Mouse (Mus musculus): ENCODE data around the gene Entpd7. TPM values are rescaled to one million over a fixed set of nuclear protein-coding genes. Genes with fewer than 3 reads are reported as not detected.

Entpd7 gene
- polyA plus RNA-seq, 1 experiment, result 6.5 TPM

GRCm38 (mm10) chr19:43692815-43693214 lies 3.3 kb downstream of the Entpd7 start:
- TF ChIP-seq CTCF (conservative IDR thresholded peaks at IDR 0.05; ENCODE audit: insufficient read depth, insufficient read length, low read depth, low read length), result no peak
- Histone ChIP-seq H3K4me1 (ENCODE audit: control insufficient read depth, insufficient read depth, low read length) (peaks cover 13% of the 10 kb centered on the region), H3K27me3 (replicated peaks; ENCODE audit: control insufficient read depth, insufficient read depth, low read length) (no peaks in the 10 kb centered on the region), H3K4me3 (ENCODE audit: insufficient read depth, low read depth, low read length) (no peak overlapping the region), H3K36me3 (ENCODE audit: control insufficient read depth, insufficient read depth, low read length) (no peaks in the 10 kb centered on the region), H3K27ac (ENCODE audit: insufficient read depth, low read depth, low read length) (no peak overlapping the region)
- WGBS, result 56% methylated on average over 14 of the region's 14 CpGs
- peak; percentile 70 for DNase-seq

- Histone ChIP-seq H3K27me3 (replicated peaks; ENCODE audit: control insufficient read depth, insufficient read depth, low read length) (no peaks in the 10 kb centered on the region), H3K36me3 (ENCODE audit: control insufficient read depth, insufficient read depth, low read length) (no peaks in the 10 kb centered on the region), H3K4me3 (ENCODE audit: insufficient read depth, low read depth, low read length) (no peak overlapping the region), H3K4me1 (ENCODE audit: control insufficient read depth, insufficient read depth, low read length) (peaks cover 19% of the 10 kb centered on the region), H3K27ac (ENCODE audit: insufficient read depth, low read depth, low read length) (no peak overlapping the region)
- no peak for DNase-seq
- TF ChIP-seq POLR2A (IDR thresholded peaks at IDR 0.05; ENCODE audit: low read depth, low read length) (no peak), CTCF (conservative IDR thresholded peaks at IDR 0.05; ENCODE audit: insufficient read depth, insufficient read length, low read depth, low read length) (no peak)
- 40% methylated on average over 10 of the region's 10 CpGs for WGBS
Observed at GRCm38 (mm10) chr19:43695514-43695964, 6.1 kb downstream of the Entpd7 start.

- Histone ChIP-seq H3K27ac (ENCODE audit: insufficient read depth, low read depth, low read length) (no peak overlapping the region), H3K36me3 (ENCODE audit: control insufficient read depth, insufficient read depth, low read length) (no peaks in the 10 kb centered on the region; the same call in 1 of the 2 replicates), H3K4me1 (ENCODE audit: control insufficient read depth, insufficient read depth, low read length) (peaks cover 17% of the 10 kb centered on the region), H3K27me3 (replicated peaks; ENCODE audit: control insufficient read depth, insufficient read depth, low read length) (no peaks in the 10 kb centered on the region), H3K4me3 (ENCODE audit: insufficient read depth, low read depth, low read length) (no peak overlapping the region)
- no peak for TF ChIP-seq CTCF (conservative IDR thresholded peaks at IDR 0.05; ENCODE audit: insufficient read depth, insufficient read length, low read depth, low read length)
- no peak for TF ChIP-seq POLR2A (IDR thresholded peaks at IDR 0.05; ENCODE audit: low read depth, low read length)
- DNase-seq, result peak; percentile 43
- WGBS, result 61% methylated on average over 5 of the region's 5 CpGs
Observed at GRCm38 (mm10) chr19:43697666-43698370, 8.3 kb downstream of the Entpd7 start.

GRCm38 (mm10) chr19:43699021-43699762 lies 9.7 kb downstream of the Entpd7 start:
- peaks cover 20% of the 10 kb centered on the region for H3K4me1 ChIP-seq (ENCODE audit: control insufficient read depth, insufficient read depth, low read length)
- H3K27me3 ChIP-seq (replicated peaks; ENCODE audit: control insufficient read depth, insufficient read depth, low read length), result no peaks in the 10 kb centered on the region
- no peak for TF ChIP-seq POLR2A (IDR thresholded peaks at IDR 0.05; ENCODE audit: low read depth, low read length)
- TF ChIP-seq CTCF (conservative IDR thresholded peaks at IDR 0.05; ENCODE audit: insufficient read depth, insufficient read length, low read depth, low read length), result no peak
- H3K4me3 ChIP-seq (ENCODE audit: insufficient read depth, low read depth, low read length), result no peak overlapping the region
- H3K36me3 ChIP-seq (ENCODE audit: control insufficient read depth, insufficient read depth, low read length), result no peaks in the 10 kb centered on the region; the same call in 1 of the 2 replicates
- no peak for DNase-seq
- peak overlapping the region; percentile 19; the same call in 1 of the 2 replicates for H3K27ac ChIP-seq (ENCODE audit: insufficient read depth, low read depth, low read length)
- WGBS, result 61% methylated on average over 11 of the region's 11 CpGs

- WGBS, result 71% methylated on average over 6 of the region's 6 CpGs
- no peak for DNase-seq
- peak overlapping the region; percentile 19; the same call in 1 of the 2 replicates for H3K27ac ChIP-seq (ENCODE audit: insufficient read depth, low read depth, low read length)
Observed at GRCm38 (mm10) chr19:43699763-43700155, 10.3 kb downstream of the Entpd7 start.

GRCm38 (mm10) chr19:43704211-43704610 lies 14.7 kb downstream of the Entpd7 start:
- TF ChIP-seq CTCF (conservative IDR thresholded peaks at IDR 0.05; ENCODE audit: insufficient read depth, insufficient read length, low read depth, low read length) (no peak), POLR2A (IDR thresholded peaks at IDR 0.05; ENCODE audit: low read depth, low read length) (no peak)
- WGBS, result 48% methylated on average over 11 of the region's 11 CpGs

More at GRCm38 (mm10) chr19:43699763-43700155, 10.3 kb downstream of the Entpd7 start:
- H3K4me3 ChIP-seq (ENCODE audit: insufficient read depth, low read depth, low read length), result no peak overlapping the region
- peaks cover 21% of the 10 kb centered on the region for H3K4me1 ChIP-seq (ENCODE audit: control insufficient read depth, insufficient read depth, low read length)
- H3K36me3 ChIP-seq (ENCODE audit: control insufficient read depth, insufficient read depth, low read length), result no peaks in the 10 kb centered on the region; the same call in 1 of the 2 replicates
- TF ChIP-seq POLR2A (IDR thresholded peaks at IDR 0.05; ENCODE audit: low read depth, low read length) (no peak), CTCF (conservative IDR thresholded peaks at IDR 0.05; ENCODE audit: insufficient read depth, insufficient read length, low read depth, low read length) (no peak)
- no peaks in the 10 kb centered on the region for H3K27me3 ChIP-seq (replicated peaks; ENCODE audit: control insufficient read depth, insufficient read depth, low read length)

More at GRCm38 (mm10) chr19:43704211-43704610, 14.7 kb downstream of the Entpd7 start:
- H3K27ac ChIP-seq (ENCODE audit: insufficient read depth, low read depth, low read length), result peak overlapping the region; percentile 49; the same call in 1 of the 2 replicates
- H3K4me1 ChIP-seq (ENCODE audit: control insufficient read depth, insufficient read depth, low read length), result peaks cover 9% of the 10 kb centered on the region
- no peaks in the 10 kb centered on the region; the same call in 1 of the 2 replicates for H3K36me3 ChIP-seq (ENCODE audit: control insufficient read depth, insufficient read depth, low read length)
- DNase-seq, result peak; percentile 81
- no peaks in the 10 kb centered on the region for H3K27me3 ChIP-seq (replicated peaks; ENCODE audit: control insufficient read depth, insufficient read depth, low read length)
- H3K4me3 ChIP-seq (ENCODE audit: insufficient read depth, low read depth, low read length), result no peak overlapping the region; the same call in 1 of the 2 replicates
